In the genomic region with DNA sequence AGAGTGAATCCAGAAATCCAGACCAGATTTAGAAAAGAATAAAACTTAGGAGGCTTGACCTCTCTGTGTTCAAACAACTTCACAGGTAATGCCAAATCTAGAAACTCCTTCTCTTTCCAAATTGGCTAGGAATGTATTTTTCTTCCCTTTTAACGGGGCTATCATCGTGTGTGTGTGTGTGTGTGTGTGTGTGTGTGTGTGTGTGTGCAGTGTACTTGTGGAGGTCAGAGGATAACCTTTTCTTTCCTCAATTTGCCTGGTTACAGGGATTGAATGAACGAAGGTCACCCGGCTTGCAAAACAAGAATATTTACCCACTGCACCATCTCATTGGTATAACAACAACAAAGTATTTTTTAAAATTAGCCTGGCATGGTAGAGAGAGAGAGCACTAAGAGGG, we compare ENCODE assay signal across 10 mouse cellular contexts. TPM values are rescaled to one million over a fixed set of nuclear protein-coding genes. Genes with fewer than 3 reads are reported as not detected.
DNase-seq lines count a peak whose midpoint lies in the region; ATAC-seq and TF ChIP-seq lines count a peak whose summit lies in the region.
"Had no signal": no experiment of that assay in that cellular context is flagged by ENCODE, and none has a peak within 500 bp of the region (broad histone marks: within the 10 kb centered on the region; RNA-seq: fewer than 3 reads in every experiment).

No protein-coding gene starts in this region.

- H3K4me2 ChIP-seq in hindbrain, embryonic 12.5 days (replicated peaks) = peak overlapping the region; percentile 91; the same call in 1 of the 2 replicates
- no peak overlapping the region for H3K4me2 ChIP-seq in hindbrain, embryonic 16.5 days (ENCODE audit: low read length)
- H3K4me2 ChIP-seq in midbrain, embryonic 12.5 days (replicated peaks) = 0 out of 2 replicates have a peak overlapping the region, but pooled peaks have one; percentile 82
- H3K4me2 ChIP-seq in limb, embryonic 12.5 days = peak overlapping the region; percentile 94
- H3K4me2 ChIP-seq in stomach, postnatal 0 days (replicated peaks; ENCODE audit: low read depth) = peak overlapping the region; percentile 91; the same call in 1 of the 2 replicates

- 85% methylated on average over 4 of the region's 4 CpGs for WGBS in hindbrain, embryonic 12.5 days
- WGBS in hindbrain, embryonic 16.5 days = 76% methylated on average over 4 of the region's 4 CpGs
- WGBS in midbrain, embryonic 12.5 days = 72% methylated on average over 4 of the region's 4 CpGs
- 78% methylated on average over 4 of the region's 4 CpGs for WGBS in midbrain, embryonic 10.5 days
- WGBS in limb, embryonic 12.5 days = 84% methylated on average over 4 of the region's 4 CpGs
- 81% methylated on average over 4 of the region's 4 CpGs for WGBS in stomach, postnatal 0 days

- H3K9ac ChIP-seq in hindbrain, embryonic 12.5 days = no peak overlapping the region
- H3K9ac ChIP-seq in hindbrain, embryonic 16.5 days (ENCODE audit: low read depth, low read length) = no peak overlapping the region
- H3K9ac ChIP-seq in midbrain, embryonic 12.5 days (replicated peaks) = no peak overlapping the region
- 0 out of 2 replicates have a peak overlapping the region, but pooled peaks have one; percentile 70 for H3K9ac ChIP-seq in limb, embryonic 12.5 days (replicated peaks)
- H3K9ac ChIP-seq in stomach, postnatal 0 days (ENCODE audit: low read length) = no peak overlapping the region

- TF ChIP-seq CTCF in stomach, postnatal 0 days (IDR thresholded peaks at IDR 0.05; ENCODE audit: low read depth) = no peak

- DNase-seq in midbrain, embryonic 10.5 days (ENCODE audit: low spot score) = no peak
- DNase-seq in stomach, postnatal 0 days (ENCODE audit: low spot score) = no peak
- no peak for DNase-seq in adrenal gland, adult 8-10 months
- DNase-seq: adrenal gland, postnatal 36 days; cerebellum, adult 18-20 months had no signal

- 0 out of 2 replicates have a peak, but pooled peaks cover 4% of the 10 kb centered on the region for H3K9me3 ChIP-seq in hindbrain, embryonic 12.5 days (replicated peaks)
- H3K9me3 ChIP-seq in hindbrain, embryonic 16.5 days (ENCODE audit: control insufficient read depth, low read length) = no peaks in the 10 kb centered on the region
- no peaks in the 10 kb centered on the region for H3K9me3 ChIP-seq in midbrain, embryonic 12.5 days
- no peaks in the 10 kb centered on the region for H3K9me3 ChIP-seq in midbrain, embryonic 10.5 days (replicated peaks)
- no peaks in the 10 kb centered on the region for H3K9me3 ChIP-seq in limb, embryonic 12.5 days
- H3K9me3 ChIP-seq in stomach, postnatal 0 days (ENCODE audit: control insufficient read depth, low read length) = no peaks in the 10 kb centered on the region

- no peak overlapping the region for H3K4me3 ChIP-seq in hindbrain, embryonic 12.5 days
- H3K4me3 ChIP-seq in hindbrain, embryonic 16.5 days (ENCODE audit: low read length) = no peak overlapping the region
- no peak overlapping the region for H3K4me3 ChIP-seq in midbrain, embryonic 12.5 days
- no peak overlapping the region for H3K4me3 ChIP-seq in midbrain, embryonic 10.5 days
- H3K4me3 ChIP-seq in limb, embryonic 12.5 days (replicated peaks) = no peak overlapping the region
- no peak overlapping the region for H3K4me3 ChIP-seq in stomach, postnatal 0 days (ENCODE audit: low read depth, low read length)

- H3K27ac ChIP-seq in hindbrain, embryonic 12.5 days = no peak overlapping the region
- H3K27ac ChIP-seq in hindbrain, embryonic 16.5 days (ENCODE audit: low read depth, low read length) = no peak overlapping the region
- no peak overlapping the region for H3K27ac ChIP-seq in midbrain, embryonic 12.5 days (replicated peaks)
- no peak overlapping the region for H3K27ac ChIP-seq in midbrain, embryonic 10.5 days (replicated peaks)
- H3K27ac ChIP-seq in limb, embryonic 12.5 days = no peak overlapping the region
- H3K27ac ChIP-seq in stomach, postnatal 0 days (replicated peaks) = 0 out of 2 replicates have a peak overlapping the region, but pooled peaks have one; percentile 35

- no peaks in the 10 kb centered on the region for H3K36me3 ChIP-seq in hindbrain, embryonic 12.5 days
- H3K36me3 ChIP-seq in hindbrain, embryonic 16.5 days (ENCODE audit: control insufficient read depth, insufficient read depth, low read length) = no peaks in the 10 kb centered on the region
- H3K36me3 ChIP-seq in midbrain, embryonic 12.5 days = no peaks in the 10 kb centered on the region
- H3K36me3 ChIP-seq in midbrain, embryonic 10.5 days = no peaks in the 10 kb centered on the region
- H3K36me3 ChIP-seq in limb, embryonic 12.5 days = no peaks in the 10 kb centered on the region
- no peaks in the 10 kb centered on the region for H3K36me3 ChIP-seq in stomach, postnatal 0 days (ENCODE audit: control insufficient read depth, insufficient read depth, low read length)

- TF ChIP-seq EP300 in stomach, postnatal 0 days (optimal IDR thresholded peaks at IDR 0.05) = no peak

- H3K4me1 ChIP-seq in hindbrain, embryonic 12.5 days = peaks cover 12% of the 10 kb centered on the region
- H3K4me1 ChIP-seq in hindbrain, embryonic 16.5 days (ENCODE audit: control insufficient read depth, insufficient read depth, low read depth, low read length) = peaks cover 8% of the 10 kb centered on the region; the same call in 1 of the 2 replicates
- H3K4me1 ChIP-seq in midbrain, embryonic 12.5 days = peaks cover 12% of the 10 kb centered on the region
- peaks cover 18% of the 10 kb centered on the region for H3K4me1 ChIP-seq in midbrain, embryonic 10.5 days
- H3K4me1 ChIP-seq in limb, embryonic 12.5 days (replicated peaks) = peaks cover 12% of the 10 kb centered on the region
- peaks cover 2% of the 10 kb centered on the region; the same call in 1 of the 2 replicates for H3K4me1 ChIP-seq in stomach, postnatal 0 days (replicated peaks; ENCODE audit: control insufficient read depth, insufficient read depth)

- peaks cover 21% of the 10 kb centered on the region for H3K27me3 ChIP-seq in hindbrain, embryonic 12.5 days
- H3K27me3 ChIP-seq in hindbrain, embryonic 16.5 days (replicated peaks; ENCODE audit: control insufficient read depth, insufficient read depth, low read length) = no peaks in the 10 kb centered on the region
- peaks cover 31% of the 10 kb centered on the region for H3K27me3 ChIP-seq in midbrain, embryonic 12.5 days
- H3K27me3 ChIP-seq in midbrain, embryonic 10.5 days (ENCODE audit: low read depth, poor library complexity, severe bottlenecking) = peaks cover 41% of the 10 kb centered on the region
- H3K27me3 ChIP-seq in limb, embryonic 12.5 days = peaks cover 6% of the 10 kb centered on the region
- no peaks in the 10 kb centered on the region for H3K27me3 ChIP-seq in stomach, postnatal 0 days (ENCODE audit: control insufficient read depth, insufficient read depth, low read length)
- H3K27me3 ChIP-seq: CH12.LX had no signal

- ATAC-seq in hindbrain, embryonic 12.5 days (ENCODE audit: low FRiP score) = no peak
- ATAC-seq in hindbrain, embryonic 16.5 days = no peak
- no peak for ATAC-seq in midbrain, embryonic 12.5 days (ENCODE audit: low FRiP score, low read depth)
- ATAC-seq in limb, embryonic 12.5 days (ENCODE audit: insufficient number of reproducible peaks, insufficient read depth, low FRiP score, low TSS enrichment, low read depth) = no peak
- no peak for ATAC-seq in stomach, postnatal 0 days (ENCODE audit: low FRiP score, low TSS enrichment)

RNA-seq across cellular contexts. Expression of a gene that starts 1.7 kb away (rescaled TPM):
- 24.5 and 24.6 TPM in 2 replicates for polyA plus RNA-seq in hindbrain, embryonic 12.5 days (2016; fragmentation: Nextera tagmentation; extraction: Ambion mirVana)
- polyA plus RNA-seq in hindbrain, embryonic 16.5 days (2015; fragmentation: Nextera tagmentation; extraction: Ambion mirVana) = 14.8 and 18.8 TPM in 2 replicates
- polyA plus RNA-seq in midbrain, embryonic 12.5 days (2016; fragmentation: Nextera tagmentation; extraction: Ambion mirVana) = 15.5 and 18.2 TPM in 2 replicates
- 17.2 and 17.4 TPM in 2 replicates for polyA plus RNA-seq in midbrain, embryonic 10.5 days (2016; fragmentation: Nextera tagmentation; extraction: Ambion mirVana)
- polyA plus RNA-seq in limb, embryonic 12.5 days (2016; fragmentation: Nextera tagmentation; extraction: Ambion mirVana) = 34.1 and 37.9 TPM in 2 replicates
- 25.6 and 26.0 TPM in 2 replicates for polyA plus RNA-seq in stomach, postnatal 0 days (2015; fragmentation: Nextera tagmentation; extraction: Ambion mirVana)
- 10 to 100 TPM; 24.5 to 44.9 (median 34.8) TPM for total RNA-seq in adrenal gland, adult 8-10 months (2022)
- total RNA-seq: CH12.LX had no signal
